Mouse (Mus musculus) CH12.LX (cell line): ENCODE results near the gene Lsp1.

ENCODE experiments used
- GABPA ChIP-seq: IDR thresholded peaks from 2 replicates; pipeline ENCODE4 v1.6.1; 2012; ENCODE audit warnings: low read depth, low read length, improper control_type of control experiment, inconsistent platforms; ENCODE audit not compliant: insufficient replicate concordance
- JUND ChIP-seq: conservative IDR thresholded peaks from 2 replicates; pipeline ENCODE4 v1.6.1; 2011; ENCODE audit warnings: low read depth, low read length, improper control_type of control experiment
- USF1 ChIP-seq: IDR thresholded peaks from 2 replicates; pipeline ENCODE4 v1.6.1; 2014; ENCODE audit warnings: low read depth, mild to moderate bottlenecking, inconsistent platforms, low read length, improper control_type of control experiment

- TF ChIP-seq JUND: no peak
- no peak for TF ChIP-seq GABPA
- no peak for TF ChIP-seq USF1
Measured at GRCm38 (mm10) chr7:142449038-142449617, 11.5 kb upstream of the Lsp1 start.
